Mouse (Mus musculus) spleen, postnatal 14 days (tissue): ENCODE data around the gene Hs3st6.

Source experiments
- DNase-seq, 2 experiments: peaks; one replicate each; pipeline ENCODE4 v3.0.0; 2021 to 2022; ENCODE audit warnings: low spot score in 2 of 2

Gene Hs3st6

GRCm38 (mm10) chr17:24728184-24728583, 24.6 kb upstream of the Hs3st6 start:
- no peak for DNase-seq

- DNase-seq: no peak
Observed at GRCm38 (mm10) chr17:24729067-24729466, 23.7 kb upstream of the Hs3st6 start.

- DNase-seq: no peak
Observed at GRCm38 (mm10) chr17:24730787-24731186, 22.0 kb upstream of the Hs3st6 start.

- no peak for DNase-seq
Observed at GRCm38 (mm10) chr17:24732233-24732935, 20.4 kb upstream of the Hs3st6 start.

GRCm38 (mm10) chr17:24733434-24734050, 19.2 kb upstream of the Hs3st6 start:
- no peak for DNase-seq

GRCm38 (mm10) chr17:24734513-24734912, 18.3 kb upstream of the Hs3st6 start:
- no peak for DNase-seq

- no peak for DNase-seq
Observed at GRCm38 (mm10) chr17:24735446-24735845, 17.3 kb upstream of the Hs3st6 start.

GRCm38 (mm10) chr17:24736330-24737051, 16.3 kb upstream of the Hs3st6 start, which contains the start of gene Msrb1:
Gene Msrb1, plus strand, starts transcription at chr17:24736642.
- DNase-seq: peak; percentile 91 to 92

GRCm38 (mm10) chr17:24737135-24737810, 15.5 kb upstream of the Hs3st6 start:
- DNase-seq: no peak

GRCm38 (mm10) chr17:24738238-24738637, 14.6 kb upstream of the Hs3st6 start:
- no peak for DNase-seq

GRCm38 (mm10) chr17:24739926-24740325, 12.9 kb upstream of the Hs3st6 start:
- DNase-seq: no peak

GRCm38 (mm10) chr17:24742307-24742706, 10.5 kb upstream of the Hs3st6 start:
- no peak for DNase-seq

- no peak for DNase-seq
Observed at GRCm38 (mm10) chr17:24743896-24744295, 8.9 kb upstream of the Hs3st6 start.

- DNase-seq: no peak
Observed at GRCm38 (mm10) chr17:24744381-24744780, 8.4 kb upstream of the Hs3st6 start.

GRCm38 (mm10) chr17:24745526-24746497, 7.0 kb upstream of the Hs3st6 start:
- DNase-seq: peak; percentile 57 to 79

GRCm38 (mm10) chr17:24746986-24747385, 5.8 kb upstream of the Hs3st6 start:
- no peak for DNase-seq

- no peak for DNase-seq
Observed at GRCm38 (mm10) chr17:24751528-24751927, 1.3 kb upstream of the Hs3st6 start.

GRCm38 (mm10) chr17:24757394-24757793, 4.6 kb downstream of the Hs3st6 start:
- DNase-seq: no peak

- no peak for DNase-seq
Observed at GRCm38 (mm10) chr17:24761121-24761520, 8.3 kb downstream of the Hs3st6 start.

GRCm38 (mm10) chr17:24765016-24765905, 12.5 kb downstream of the Hs3st6 start:
- DNase-seq: no peak
